Comparison of ENCODE assay signal across 8 mouse cellular contexts in genomic region chr11:20112006-20112740, GRCm38 (mm10). TPM values are rescaled to one million over a fixed set of nuclear protein-coding genes. Genes with fewer than 3 reads are reported as not detected.
A peak's percentile ranks its signal among the peaks of the same experiment; 100 is the strongest.
DNase-seq lines count a peak whose midpoint lies in the region; ATAC-seq lines count a peak whose summit lies in the region.

No protein-coding gene starts in this region.

- peak; percentile 64 for ATAC-seq in embryonic facial prominence, embryonic 14.5 days (ENCODE audit: low read depth)
- peak; percentile 65 for ATAC-seq in limb, embryonic 13.5 days (ENCODE audit: low FRiP score, low read depth)
- peak; percentile 79 for ATAC-seq in midbrain, embryonic 15.5 days (replicated peaks)

- peak overlapping the region; percentile 90 for H3K27ac ChIP-seq in embryonic facial prominence, embryonic 14.5 days (replicated peaks; ENCODE audit: low read depth, low read length)
- peak overlapping the region; percentile 90 for H3K27ac ChIP-seq in limb, embryonic 13.5 days
- peak overlapping the region; percentile 95 for H3K27ac ChIP-seq in midbrain, embryonic 15.5 days

- 2% methylated on average over 22 of the region's 50 CpGs for WGBS in embryonic facial prominence, embryonic 14.5 days
- WGBS in limb, embryonic 13.5 days = 1% methylated on average over 38 of the region's 50 CpGs
- WGBS in midbrain, embryonic 15.5 days = under 1% methylated on average over 50 of the region's 50 CpGs

- peak; percentile 90 to 93 for DNase-seq in B cell, adult 2 months
- peak; percentile 40 to 72 for DNase-seq in adrenal gland, postnatal 4 days (ENCODE audit: low spot score in 2 of 2)
- DNase-seq in embryonic facial prominence, embryonic 14.5 days (ENCODE audit: low spot score) = peak; percentile 91
- DNase-seq in heart, adult 8-10 months (ENCODE audit: low spot score) = peak; percentile 85
- peak; percentile 78 to 79 for DNase-seq in kidney, adult 8-10 months
- DNase-seq in spleen, postnatal 10 days (ENCODE audit: low spot score in 2 of 2) = peak; percentile 80 to 85

- H3K36me3 ChIP-seq in embryonic facial prominence, embryonic 14.5 days (ENCODE audit: control insufficient read depth, insufficient read depth, low read length) = peaks cover 3% of the 10 kb centered on the region; the same call in 1 of the 2 replicates
- H3K36me3 ChIP-seq in limb, embryonic 13.5 days = peaks cover 12% of the 10 kb centered on the region; the same call in 1 of the 2 replicates
- H3K36me3 ChIP-seq in midbrain, embryonic 15.5 days (replicated peaks) = no peaks in the 10 kb centered on the region

- H3K4me2 ChIP-seq in embryonic facial prominence, embryonic 14.5 days (ENCODE audit: low read depth, low read length) = peak overlapping the region; percentile 68
- peak overlapping the region; percentile 63 for H3K4me2 ChIP-seq in limb, embryonic 13.5 days (replicated peaks)
- H3K4me2 ChIP-seq in midbrain, embryonic 15.5 days = peak overlapping the region; percentile 57

- H3K4me1 ChIP-seq in embryonic facial prominence, embryonic 14.5 days (ENCODE audit: control insufficient read depth, insufficient read depth, low read length) = peaks cover 9% of the 10 kb centered on the region
- peaks cover 10% of the 10 kb centered on the region for H3K4me1 ChIP-seq in limb, embryonic 13.5 days
- peaks cover 23% of the 10 kb centered on the region for H3K4me1 ChIP-seq in midbrain, embryonic 15.5 days

- peak overlapping the region; percentile 88 for H3K4me3 ChIP-seq in embryonic facial prominence, embryonic 14.5 days (ENCODE audit: low read depth, low read length)
- peak overlapping the region; percentile 93 for H3K4me3 ChIP-seq in limb, embryonic 13.5 days
- H3K4me3 ChIP-seq in midbrain, embryonic 15.5 days = peak overlapping the region; percentile 95

- H3K27me3 ChIP-seq in embryonic facial prominence, embryonic 14.5 days (replicated peaks; ENCODE audit: control insufficient read depth, insufficient read depth, low read length) = no peaks in the 10 kb centered on the region
- H3K27me3 ChIP-seq in limb, embryonic 13.5 days = no peaks in the 10 kb centered on the region
- H3K27me3 ChIP-seq in midbrain, embryonic 15.5 days (replicated peaks) = no peaks in the 10 kb centered on the region

- no peaks in the 10 kb centered on the region for H3K9me3 ChIP-seq in embryonic facial prominence, embryonic 14.5 days (ENCODE audit: control insufficient read depth, low read length)
- H3K9me3 ChIP-seq in limb, embryonic 13.5 days = no peaks in the 10 kb centered on the region
- H3K9me3 ChIP-seq in midbrain, embryonic 15.5 days = no peaks in the 10 kb centered on the region

- peak overlapping the region; percentile 85 for H3K9ac ChIP-seq in embryonic facial prominence, embryonic 14.5 days (ENCODE audit: low read depth, low read length)
- peak overlapping the region; percentile 89 for H3K9ac ChIP-seq in limb, embryonic 13.5 days
- peak overlapping the region; percentile 92 for H3K9ac ChIP-seq in midbrain, embryonic 15.5 days

RNA-seq across cellular contexts. Expression of gene Actr2, which starts 0.5 kb away (rescaled TPM):
- total RNA-seq in adrenal gland, postnatal 4 days (2021) = 100 to 1,000 TPM; 119 to 125 TPM
- polyA plus RNA-seq in embryonic facial prominence, embryonic 14.5 days (2014; fragmentation: Nextera tagmentation; extraction: Ambion mirVana) = 66.6 and 67.3 TPM in 2 replicates
- 10 to 100 TPM; 67.5 to 80.3 (median 71.4) TPM for total RNA-seq in heart, adult 8-10 months (2022)
- polyA plus RNA-seq in limb, embryonic 13.5 days (2015; fragmentation: Nextera tagmentation; extraction: Ambion mirVana) = 119 and 120 TPM in 2 replicates
- 157 and 173 TPM in 2 replicates for polyA plus RNA-seq in midbrain, embryonic 15.5 days (2015; fragmentation: Nextera tagmentation; extraction: Ambion mirVana)

Comparison
In these comparisons a context has a peak if more than half of its experiments do, and no peak if none do; other contexts are left out.
1. Peak in every context shown above with its lines: DNase-seq, ATAC-seq, H3K4me3 ChIP-seq and H3K27ac ChIP-seq.